Mouse (Mus musculus) stomach, embryonic 14.5 days (tissue): ENCODE results near the gene Vps37d. TPM values are rescaled to one million over a fixed set of nuclear protein-coding genes. Genes with fewer than 3 reads are reported as not detected.

ENCODE experiments used
- ATAC-seq: fragments of 200-750 bp; cut with Nextera tagmentation; 2 replicates; pipeline ENCODE4 v1.8.0; 2017; ENCODE audit warnings: low read depth, moderate TSS enrichment; ENCODE audit not compliant: insufficient number of reproducible peaks, insufficient read depth, low FRiP score
- H3K27ac ChIP-seq: fragments of 300-500 bp; sonication (generic); 2 replicates; pipeline ENCODE4 v1.5.1; 2014; ENCODE audit warnings: mild to moderate bottlenecking, low read length, moderate library complexity, mixed read lengths
- H3K27me3 ChIP-seq: fragments of 300-500 bp; sonication (generic); 2 replicates; pipeline ENCODE4 v1.6.1; 2014; ENCODE audit warnings: low read length, control low read depth, mixed read lengths; ENCODE audit not compliant: control insufficient read depth, insufficient read depth
- H3K36me3 ChIP-seq: fragments of 300-500 bp; sonication (generic); 2 replicates; pipeline ENCODE4 v1.6.1; 2014; ENCODE audit warnings: mild to moderate bottlenecking, control low read depth, low read length, moderate library complexity, mixed read lengths; ENCODE audit not compliant: control insufficient read depth, insufficient read depth
- H3K4me1 ChIP-seq: fragments of 300-500 bp; sonication (generic); 2 replicates; pipeline ENCODE4 v1.6.1; 2014; ENCODE audit warnings: low read length, control low read depth, mixed read lengths; ENCODE audit not compliant: control insufficient read depth, insufficient read depth
- H3K4me2 ChIP-seq: fragments of 300-500 bp; sonication (generic); replicated peaks from 2 replicates; pipeline ENCODE4 v1.6.1; 2014; ENCODE audit warnings: low read depth, low read length, control low read depth
- H3K4me3 ChIP-seq: fragments of 300-500 bp; sonication (generic); 2 replicates; pipeline ENCODE4 v1.5.1; 2014; ENCODE audit warnings: low read depth, low read length, control low read depth
- H3K9ac ChIP-seq: fragments of 300-500 bp; sonication (generic); replicated peaks from 2 replicates; pipeline ENCODE4 v1.6.1; 2014; ENCODE audit warnings: low read depth, mild to moderate bottlenecking, control low read depth, low read length, moderate library complexity, mixed read lengths
- H3K9me3 ChIP-seq: fragments of 300-500 bp; sonication (generic); 2 replicates; pipeline ENCODE4 v1.6.1; 2016; ENCODE audit warnings: low read depth, low read length, control low read depth; ENCODE audit not compliant: control insufficient read depth
- WGBS: fragments of 180-500 bp; shearing (Covaris S2); extraction: QIAGEN DNeasy Blood & Tissue Kit; methylation state at CpG from one replicate; pipeline ENCODE4 v1.1.7; 2014; 5-methylcytosine and 5-hydroxymethylcytosine counted together
- polyA plus RNA-seq: library from polyadenylated mRNA; unstranded; fragments of >200 nt; fragmentation: Nextera tagmentation; extraction: Ambion mirVana; gene quantifications from 2 replicates; pipeline ENCODE4 v1.2.1, GENCODE M21; 2014

Vps37d gene
- 7.2 and 7.7 TPM in 2 replicates for polyA plus RNA-seq

GRCm38 (mm10) chr5:135077564-135078481 lies at the start of gene Vps37d:
Gene Vps37d (minus strand): TSS chr5:135078266.
- Histone ChIP-seq H3K9ac (peak within 1 kb of the TSS; percentile 87), H3K36me3 (peaks cover 4% of the 10 kb centered on the region; the same call in 1 of the 2 replicates), H3K4me2 (peak within 1 kb of the TSS; percentile 68), H3K4me1 (peaks cover 13% of the 10 kb centered on the region), H3K4me3 (peak within 1 kb of the TSS; percentile 90), H3K9me3 (no peaks in the 10 kb centered on the region), H3K27ac (peak within 1 kb of the TSS; percentile 64), H3K27me3 (no peaks in the 10 kb centered on the region)
- WGBS = under 1% methylated on average over 77 of the region's 83 CpGs
- ATAC-seq = peak; percentile 76

- Histone ChIP-seq H3K9ac (no peak overlapping the region), H3K4me3 (no peak overlapping the region), H3K4me2 (no peak overlapping the region), H3K27me3 (peaks cover 6% of the 10 kb centered on the region), H3K36me3 (no peaks in the 10 kb centered on the region), H3K4me1 (no peaks in the 10 kb centered on the region), H3K9me3 (no peaks in the 10 kb centered on the region), H3K27ac (no peak overlapping the region)
- 73% methylated on average over 6 of the region's 6 CpGs for WGBS
- ATAC-seq = no peak
These were observed 49.6 kb upstream of the Vps37d start for GRCm38 (mm10) chr5:135127669-135128068.

GRCm38 (mm10) chr5:135126121-135126520 lies 48.1 kb upstream of the Vps37d start:
- WGBS = 64% methylated on average over 6 of the region's 6 CpGs
- Histone ChIP-seq H3K4me3 (no peak overlapping the region), H3K27me3 (peaks cover 3% of the 10 kb centered on the region; the same call in 1 of the 2 replicates), H3K27ac (no peak overlapping the region), H3K9me3 (no peaks in the 10 kb centered on the region), H3K4me1 (no peaks in the 10 kb centered on the region), H3K4me2 (no peak overlapping the region), H3K36me3 (no peaks in the 10 kb centered on the region), H3K9ac (no peak overlapping the region)
- ATAC-seq = no peak

GRCm38 (mm10) chr5:135120753-135121152 lies 42.7 kb upstream of the Vps37d start:
- Histone ChIP-seq H3K27ac (no peak overlapping the region), H3K9me3 (no peaks in the 10 kb centered on the region), H3K27me3 (peaks cover 3% of the 10 kb centered on the region; the same call in 1 of the 2 replicates), H3K4me2 (no peak overlapping the region), H3K9ac (no peak overlapping the region), H3K4me1 (no peaks in the 10 kb centered on the region; the same call in 1 of the 2 replicates), H3K36me3 (no peaks in the 10 kb centered on the region), H3K4me3 (no peak overlapping the region)
- WGBS = 55% methylated on average over 4 of the region's 4 CpGs
- ATAC-seq = no peak

- WGBS = 7% methylated on average over 6 of the region's 6 CpGs
These were observed 40.6 kb upstream of the Vps37d start for GRCm38 (mm10) chr5:135118589-135119081.

GRCm38 (mm10) chr5:135115241-135115640 lies 37.2 kb upstream of the Vps37d start:
- Histone ChIP-seq H3K27me3 (no peaks in the 10 kb centered on the region), H3K9ac (no peak overlapping the region), H3K4me1 (no peaks in the 10 kb centered on the region; the same call in 1 of the 2 replicates), H3K9me3 (no peaks in the 10 kb centered on the region), H3K27ac (no peak overlapping the region), H3K4me3 (no peak overlapping the region), H3K36me3 (no peaks in the 10 kb centered on the region), H3K4me2 (no peak overlapping the region)
- no peak for ATAC-seq
- 77% methylated on average over 8 of the region's 8 CpGs for WGBS

More at GRCm38 (mm10) chr5:135118589-135119081, 40.6 kb upstream of the Vps37d start:
- no peaks in the 10 kb centered on the region; the same call in 1 of the 2 replicates for H3K4me1 ChIP-seq
- no peaks in the 10 kb centered on the region for H3K36me3 ChIP-seq
- peaks cover 3% of the 10 kb centered on the region; the same call in 1 of the 2 replicates for H3K27me3 ChIP-seq
- H3K4me2 ChIP-seq = no peak overlapping the region
- no peaks in the 10 kb centered on the region for H3K9me3 ChIP-seq
- H3K4me3 ChIP-seq = no peak overlapping the region
- ATAC-seq = peak; percentile 90
- H3K9ac ChIP-seq = no peak overlapping the region
- H3K27ac ChIP-seq = no peak overlapping the region

- Histone ChIP-seq H3K4me2 (no peak overlapping the region), H3K27me3 (no peaks in the 10 kb centered on the region), H3K27ac (no peak overlapping the region), H3K9me3 (no peaks in the 10 kb centered on the region), H3K4me1 (no peaks in the 10 kb centered on the region; the same call in 1 of the 2 replicates), H3K36me3 (no peaks in the 10 kb centered on the region), H3K9ac (no peak overlapping the region), H3K4me3 (no peak overlapping the region)
- WGBS = 83% methylated on average over 12 of the region's 12 CpGs
- ATAC-seq = no peak
These were observed 35.7 kb upstream of the Vps37d start for GRCm38 (mm10) chr5:135113782-135114181.

GRCm38 (mm10) chr5:135109976-135110375 lies 31.9 kb upstream of the Vps37d start:
- Histone ChIP-seq H3K9me3 (no peaks in the 10 kb centered on the region), H3K4me2 (no peak overlapping the region), H3K27ac (no peak overlapping the region), H3K4me1 (0 out of 2 replicates have a peak, but pooled peaks cover 4% of the 10 kb centered on the region), H3K9ac (no peak overlapping the region), H3K4me3 (no peak overlapping the region), H3K36me3 (no peaks in the 10 kb centered on the region), H3K27me3 (peaks cover 18% of the 10 kb centered on the region)
- 71% methylated on average over 6 of the region's 6 CpGs for WGBS
- no peak for ATAC-seq
